Mouse (Mus musculus) testis, adult 2 months (tissue): ENCODE results near the gene Aebp1.

Source experiments
- CTCF ChIP-seq: fragments of 200-500 bp; IDR thresholded peaks from 2 replicates; pipeline ENCODE4 v1.5.1; 2012; ENCODE audit warnings: low read depth, mild to moderate bottlenecking, inconsistent platforms, low read length, moderate library complexity; ENCODE audit not compliant: control insufficient read depth, insufficient read depth, insufficient replicate concordance
- POLR2A ChIP-seq: fragments of 200-500 bp; IDR thresholded peaks from 2 replicates; pipeline ENCODE4 v1.6.1; 2012; ENCODE audit warnings: low read depth, mild to moderate bottlenecking, inconsistent platforms, low read length, moderate library complexity; ENCODE audit not compliant: control insufficient read depth

GRCm38 (mm10) chr11:5897230-5897629 is 35.5 kb downstream of the Aebp1 start:
- TF ChIP-seq POLR2A (no peak), CTCF (no peak)
